Mouse (Mus musculus): ENCODE measurements around the gene Rhbdd2. TPM values are rescaled to one million over a fixed set of nuclear protein-coding genes. Genes with fewer than 3 reads are reported as not detected.

The Rhbdd2 gene
- total RNA-seq, 2 experiments from 2014 or later = 10.7 to 13.0 TPM

GRCm38 (mm10) chr5:135674821-135675220, 42.4 kb downstream of the Rhbdd2 start:
- H3K27ac ChIP-seq = peak overlapping the region; percentile 66
- H3K4me3 ChIP-seq = 0 out of 2 replicates have a peak overlapping the region, but pooled peaks have one; percentile 2
- no peak for TF ChIP-seq CTCF (IDR thresholded peaks at IDR 0.05)
- peak; percentile 56 for DNase-seq
- intact Hi-C loops (cut with DNase I) = no loop called here

GRCm38 (mm10) chr5:135676696-135677095, 44.3 kb downstream of the Rhbdd2 start:
- DNase-seq = no peak
- no peak for TF ChIP-seq CTCF (IDR thresholded peaks at IDR 0.05)
- intact Hi-C loops (cut with DNase I) = no loop called here
- Histone ChIP-seq H3K27ac (no peak overlapping the region), H3K4me3 (no peak overlapping the region)

GRCm38 (mm10) chr5:135677251-135677650, 44.8 kb downstream of the Rhbdd2 start:
- no peak for TF ChIP-seq CTCF (IDR thresholded peaks at IDR 0.05)
- intact Hi-C loops (cut with DNase I) = no loop called here
- Histone ChIP-seq H3K27ac (no peak overlapping the region), H3K4me3 (no peak overlapping the region)
- no peak for DNase-seq

- H3K27ac ChIP-seq = no peak overlapping the region
- no peak for DNase-seq
- intact Hi-C loops (cut with DNase I) = no loop called here
- no peak for TF ChIP-seq CTCF (IDR thresholded peaks at IDR 0.05)
- H3K4me3 ChIP-seq = no peak overlapping the region
Measured at GRCm38 (mm10) chr5:135678481-135678880, 46.1 kb downstream of the Rhbdd2 start.

- intact Hi-C loops (cut with DNase I) = no loop called here
- Histone ChIP-seq H3K27ac (no peak overlapping the region), H3K4me3 (no peak overlapping the region)
- no peak for DNase-seq
- no peak for TF ChIP-seq CTCF (IDR thresholded peaks at IDR 0.05)
Measured at GRCm38 (mm10) chr5:135680967-135681545, 48.6 kb downstream of the Rhbdd2 start.

- Histone ChIP-seq H3K4me3 (no peak overlapping the region), H3K27ac (no peak overlapping the region)
- TF ChIP-seq CTCF (IDR thresholded peaks at IDR 0.05) = no peak
- intact Hi-C loops (cut with DNase I) = no loop called here
- DNase-seq = no peak
Measured at GRCm38 (mm10) chr5:135682009-135682408, 49.6 kb downstream of the Rhbdd2 start.

- DNase-seq = no peak
- no peak overlapping the region for H3K27ac ChIP-seq
- no peak overlapping the region for H3K4me3 ChIP-seq
- intact Hi-C loops (cut with DNase I) = no loop called here
- no peak for TF ChIP-seq CTCF (IDR thresholded peaks at IDR 0.05)
Measured at GRCm38 (mm10) chr5:135682942-135683570, 50.6 kb downstream of the Rhbdd2 start.

GRCm38 (mm10) chr5:135690401-135690800, 58.0 kb downstream of the Rhbdd2 start:
- intact Hi-C loops (cut with DNase I) = loop anchor here (5.0 kb wide), 1 partner anchor 37 kb away; no protein-coding TSS in a partner anchor
- Histone ChIP-seq H3K27ac (peak overlapping the region; percentile 46), H3K4me3 (peak overlapping the region; percentile 85)
- no peak for TF ChIP-seq CTCF (IDR thresholded peaks at IDR 0.05)
- DNase-seq = no peak

GRCm38 (mm10) chr5:135691266-135691665, 58.8 kb downstream of the Rhbdd2 start:
- intact Hi-C loops (cut with DNase I) = loop anchor here (5.0 kb wide), 1 partner anchor 36 kb away; no protein-coding TSS in a partner anchor
- no peak for DNase-seq
- TF ChIP-seq CTCF (IDR thresholded peaks at IDR 0.05) = no peak
- no peak overlapping the region for H3K4me3 ChIP-seq
- peak overlapping the region; percentile 28; the same call in 1 of the 2 replicates for H3K27ac ChIP-seq

GRCm38 (mm10) chr5:135693281-135693853, 60.9 kb downstream of the Rhbdd2 start:
- DNase-seq = peak; percentile 54
- no peak overlapping the region for H3K4me3 ChIP-seq
- peak overlapping the region; percentile 43; the same call in 1 of the 2 replicates for H3K27ac ChIP-seq
- TF ChIP-seq CTCF (IDR thresholded peaks at IDR 0.05) = no peak
- intact Hi-C loops (cut with DNase I) = loop anchor here (5.0 kb wide), 1 partner anchor 34 kb away; no protein-coding TSS in a partner anchor

GRCm38 (mm10) chr5:135695277-135695721, 62.9 kb downstream of the Rhbdd2 start:
- no peak for TF ChIP-seq CTCF (IDR thresholded peaks at IDR 0.05)
- no peak overlapping the region for H3K4me3 ChIP-seq
- peak overlapping the region; percentile 73 for H3K27ac ChIP-seq
- peak; percentile 42 for DNase-seq
- intact Hi-C loops (cut with DNase I) = no loop called here

Other genes with a start within 250 kb of the Rhbdd2 start
- 10 to 100 TPM; 11.0 to 12.3 TPM for gene Pom121, start 238.1 kb upstream of the Rhbdd2 start, total RNA-seq (2021)
- gene Hip1, start 87.5 kb upstream of the Rhbdd2 start, total RNA-seq (2021) = 10 to 100 TPM; 19.6 to 22.9 TPM
- gene Ccl26, start 69.0 kb upstream of the Rhbdd2 start, total RNA-seq (2021) = not detected
- 1 to 10 TPM in 1 of 2 experiments, under 1 TPM in 1; 0.66 to 1.3 TPM for gene Ccl24, start 59.6 kb upstream of the Rhbdd2 start, total RNA-seq (2021)
- 10 to 100 TPM; 31.4 to 32.7 TPM for gene Por, start 37.4 kb downstream of the Rhbdd2 start, total RNA-seq (2021)
- 1 to 10 TPM; 7.6 to 8.3 TPM for gene Tmem120a, start 111.8 kb downstream of the Rhbdd2 start, total RNA-seq (2021)
- gene Styxl1, start 145.8 kb downstream of the Rhbdd2 start, total RNA-seq (2021) = not detected
- 1,000 to 10,000 TPM in 1 of 2 experiments, 100 to 1,000 TPM in 1; 910 to 1,211 TPM for gene Mdh2, start 145.9 kb downstream of the Rhbdd2 start, total RNA-seq (2021)
- gene Srrm3, start 174.3 kb downstream of the Rhbdd2 start, total RNA-seq (2021) = not detected